Mouse (Mus musculus): Measurements from ENCODE around the gene Cbx5.
"Not testable (repeated sequence)": the region's sequence is repeated elsewhere in the genome, so short reads cannot be mapped to it uniquely, and the experiment has no call there.

Gene Cbx5

DNA sequence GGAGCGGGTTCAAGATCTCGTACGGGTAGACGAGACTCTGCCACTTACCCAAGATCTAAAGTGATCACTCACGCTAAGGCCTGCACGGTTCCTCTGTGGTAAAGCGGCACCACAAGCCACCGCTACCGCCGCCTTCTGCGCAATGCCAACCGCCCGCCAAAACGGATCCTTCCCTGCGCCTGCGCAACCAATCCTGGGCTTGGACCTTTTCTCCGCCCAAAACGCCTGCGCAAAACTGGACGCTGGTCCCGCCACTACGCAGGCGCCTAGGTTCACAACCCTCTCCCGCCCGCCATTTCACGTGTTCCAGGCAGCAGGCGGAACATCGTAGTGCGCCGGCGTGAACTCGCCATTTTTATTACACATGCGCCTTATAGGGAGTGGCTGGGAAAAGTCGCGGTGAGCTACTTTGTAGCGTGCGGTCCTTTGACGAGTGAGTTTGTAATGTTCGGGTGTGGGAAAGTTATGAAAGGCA, at the start of gene Cbx5:
TSS of gene Cbx5 (minus strand) at position 132 of the 475 bp plus-strand sequence.
- peak; percentile 98 for DNase-seq

GRCm38 (mm10) chr15:103285778-103286417, 46.3 kb upstream of the Cbx5 start:
- no peak for DNase-seq

DNA sequence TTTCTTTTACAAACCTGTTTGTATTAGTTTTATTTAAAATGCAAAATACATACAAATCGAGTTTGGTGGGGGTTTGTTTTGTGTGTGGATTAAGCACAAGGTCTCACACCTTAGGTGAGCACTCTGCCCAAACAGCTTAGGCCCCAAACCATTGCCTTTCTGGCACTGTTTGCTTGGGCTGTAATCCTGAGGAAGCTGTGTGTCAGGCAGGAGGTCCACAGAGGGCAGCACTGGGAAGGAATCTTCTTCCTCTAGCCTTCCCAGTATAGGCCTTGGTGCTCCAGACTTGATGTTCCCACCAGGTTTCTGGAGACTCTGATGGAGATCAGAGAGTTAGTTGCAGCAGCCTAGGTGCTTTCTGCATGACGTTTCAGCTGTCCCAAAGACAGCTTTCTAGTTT, 45.0 kb upstream of the Cbx5 start:
- no peak for DNase-seq

DNA sequence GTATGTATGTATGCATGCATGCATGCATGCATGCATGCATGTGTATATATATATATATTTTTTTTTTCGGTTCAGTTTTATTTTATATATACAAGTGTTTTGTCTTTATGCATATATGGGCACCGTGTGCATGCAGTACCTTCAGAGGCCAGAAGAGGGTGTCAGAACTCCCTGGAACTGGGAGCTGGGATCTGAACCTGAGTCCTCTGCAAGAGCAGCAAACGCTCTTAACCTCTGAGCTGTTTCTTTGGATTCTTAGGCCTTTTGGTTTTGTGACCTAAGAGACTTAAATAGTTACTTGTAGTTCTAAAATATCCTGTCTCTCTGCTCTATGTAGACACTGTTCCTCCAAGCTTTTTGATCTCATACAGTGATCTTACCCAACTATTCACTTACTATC, 44.5 kb upstream of the Cbx5 start:
- peak; percentile 33 for DNase-seq

GRCm38 (mm10) chr15:103281465-103282205, 42.0 kb upstream of the Cbx5 start:
- DNase-seq = no peak

DNA sequence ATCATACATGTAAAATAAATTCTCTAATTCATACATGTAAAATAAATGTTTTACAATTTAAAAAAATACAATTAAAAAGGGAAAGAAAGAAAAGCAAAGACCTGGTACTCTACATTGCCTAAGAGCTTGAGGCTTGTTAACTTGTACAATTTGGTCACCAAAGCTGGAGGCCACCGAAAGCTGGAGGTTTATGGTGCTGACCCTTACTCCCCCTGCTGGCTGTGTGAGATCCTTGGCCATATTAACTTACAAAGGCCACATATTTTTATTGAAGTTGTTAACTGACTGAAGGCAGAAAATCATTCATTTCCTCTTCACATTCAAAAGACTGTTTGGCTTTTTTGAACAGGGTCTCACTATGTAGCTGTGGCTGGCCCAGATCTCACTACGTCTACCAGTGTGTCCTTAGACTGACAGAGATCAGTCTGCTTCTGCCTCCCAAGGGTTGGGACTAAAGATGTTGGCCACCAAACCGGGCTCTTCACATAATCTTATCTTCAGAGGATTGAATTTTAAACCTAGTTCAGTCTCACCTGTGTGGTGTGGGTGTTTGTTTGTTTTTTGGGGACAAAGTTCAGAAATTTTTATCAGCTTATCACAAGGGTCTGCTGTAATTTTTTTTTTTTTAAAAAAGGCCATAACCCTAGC, 41.3 kb upstream of the Cbx5 start:
- no peak for DNase-seq

GRCm38 (mm10) chr15:103279750-103280149, 40.1 kb upstream of the Cbx5 start:
- no peak for DNase-seq

DNA sequence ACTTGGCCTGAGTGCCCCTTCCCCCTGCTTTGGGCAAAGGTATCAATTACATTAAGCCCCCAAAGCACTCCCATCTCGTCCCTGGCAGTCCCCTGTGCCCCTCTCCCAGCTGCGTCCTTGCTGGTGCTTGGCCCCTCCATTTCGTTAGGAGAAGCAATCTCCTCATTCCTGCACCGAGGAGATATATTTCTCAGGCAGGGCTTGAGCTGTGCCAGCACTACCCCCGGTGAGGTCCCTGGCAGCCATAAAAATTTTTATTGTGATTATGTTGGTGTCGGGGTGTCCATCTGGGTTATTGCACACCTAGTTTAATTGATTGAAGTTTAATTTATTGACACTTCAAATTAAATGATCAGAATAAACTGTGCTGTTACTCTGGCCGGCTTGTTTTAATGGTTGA, 38.3 kb upstream of the Cbx5 start:
- no peak for DNase-seq

- not testable (repeated sequence) for DNase-seq
Measured at GRCm38 (mm10) chr15:103275943-103276342, 36.3 kb upstream of the Cbx5 start.

DNA sequence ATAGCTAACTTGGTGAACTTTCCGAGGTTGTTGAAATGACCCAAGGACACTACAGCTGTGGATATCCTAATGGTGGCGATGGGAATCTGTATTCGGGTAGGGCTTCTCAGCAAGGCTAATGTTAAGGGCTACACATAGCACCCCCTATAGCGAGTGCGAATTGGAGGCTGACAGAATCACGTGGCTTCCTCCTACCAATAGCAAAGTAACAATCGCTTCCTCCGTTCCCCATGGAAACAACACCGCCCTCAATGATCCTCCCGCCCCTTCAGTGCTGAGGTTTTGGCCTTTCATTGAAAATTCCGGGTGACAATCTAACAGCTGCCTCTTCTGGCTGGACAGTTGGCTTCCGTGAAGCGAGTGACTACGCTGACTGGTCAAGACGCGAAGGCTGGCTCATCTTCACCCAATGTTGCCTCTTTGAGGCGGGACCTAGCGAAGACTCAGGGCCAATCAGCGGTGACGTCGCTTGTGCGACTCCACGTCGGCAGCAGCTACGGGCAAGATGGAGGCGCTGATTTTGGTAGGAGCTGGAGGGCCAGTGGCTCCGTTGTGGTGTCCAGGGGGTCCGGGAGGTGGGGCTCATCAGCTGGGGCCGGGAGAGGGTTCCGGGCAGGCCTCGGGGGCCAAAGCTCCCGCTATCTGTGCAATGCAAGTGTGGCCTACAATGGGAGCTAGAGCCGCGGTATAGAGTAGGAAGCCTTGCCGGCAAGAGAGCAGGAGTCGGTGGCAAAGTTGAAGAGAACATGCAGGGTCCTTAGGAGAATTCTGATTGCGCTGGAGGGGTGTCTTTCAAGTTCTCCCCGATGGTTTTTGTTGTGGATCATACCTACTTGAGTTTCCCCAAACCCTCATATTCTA, 33.0 kb upstream of the Cbx5 start, which contains the start of gene Copz1:
TSS of gene Copz1 (plus strand) at position 296 of the 861 bp plus-strand sequence.
- peak; percentile 95 for DNase-seq

- DNase-seq = no peak
Measured at GRCm38 (mm10) chr15:103268903-103269302, 29.3 kb upstream of the Cbx5 start.

- DNase-seq = no peak
Measured at GRCm38 (mm10) chr15:103264794-103265193, 25.2 kb upstream of the Cbx5 start.

- no peak for DNase-seq
Measured at GRCm38 (mm10) chr15:103259989-103260388, 20.4 kb upstream of the Cbx5 start.

DNA sequence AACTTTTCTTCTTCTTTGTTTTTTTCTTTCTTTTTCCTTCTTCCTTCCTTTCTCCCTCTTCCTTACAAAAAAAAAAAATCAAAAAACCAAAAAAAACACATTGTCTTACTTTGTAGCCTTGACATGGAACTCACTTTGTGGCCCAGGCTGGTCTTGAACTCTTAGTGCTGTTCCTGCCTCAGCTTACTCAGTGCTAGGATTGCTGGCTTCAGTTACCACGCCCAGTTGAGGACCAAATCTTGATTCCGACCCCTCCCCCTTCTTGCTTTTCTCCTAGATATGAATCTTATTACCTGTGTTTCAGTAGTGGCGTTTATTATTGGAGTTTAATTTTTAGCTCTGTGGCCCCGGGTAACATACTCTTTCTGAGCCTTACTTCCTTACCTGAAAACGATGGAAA, 19.5 kb upstream of the Cbx5 start:
- DNase-seq = no peak

DNA sequence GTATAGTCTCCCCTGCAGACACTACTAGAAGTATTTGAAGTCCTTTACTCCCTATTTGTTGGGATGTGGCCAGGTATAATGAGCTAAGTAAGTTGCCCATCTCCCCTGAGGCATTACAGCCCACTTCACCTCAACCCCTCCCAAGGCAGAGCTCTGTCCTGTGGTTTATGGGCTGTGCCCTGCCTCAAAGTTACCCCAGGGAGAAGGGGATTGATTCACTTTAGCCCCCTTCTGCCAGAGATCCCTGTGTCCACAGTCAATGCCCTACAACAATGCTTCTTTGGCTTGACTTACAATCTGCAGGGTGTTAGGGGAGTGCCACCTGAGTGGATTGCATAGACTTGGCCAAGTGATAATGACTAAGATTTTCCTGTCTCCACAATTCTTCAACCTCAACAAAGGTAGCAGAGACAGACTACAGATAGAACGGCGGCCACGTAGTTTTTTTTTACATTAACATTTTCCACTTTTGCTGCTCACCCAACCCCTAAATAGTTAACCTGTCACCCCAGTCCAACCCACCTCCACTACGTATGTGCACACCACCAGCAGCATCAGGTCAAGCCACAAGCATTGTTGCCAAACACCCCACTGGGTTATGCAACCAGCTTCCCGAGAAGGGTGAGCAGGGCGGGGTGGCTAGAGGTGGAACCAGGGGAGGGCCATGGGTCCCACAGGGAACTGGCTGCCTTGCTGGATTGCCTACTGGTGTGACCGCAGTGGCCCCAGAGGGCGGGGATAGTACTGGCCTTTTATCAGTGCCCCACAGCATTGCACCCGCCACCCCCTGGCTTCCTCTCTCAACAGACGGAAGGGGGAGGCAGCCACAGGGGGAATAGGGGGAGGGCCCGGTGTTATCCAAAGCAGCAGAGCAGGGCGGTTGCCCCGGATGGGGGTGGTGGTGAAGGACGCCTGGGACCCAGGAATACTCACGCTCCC, 18.4 kb upstream of the Cbx5 start, which contains the start of gene Nfe2:
TSS of gene Nfe2 (minus strand) at position 614 of the 939 bp plus-strand sequence.
- DNase-seq = no peak

DNA sequence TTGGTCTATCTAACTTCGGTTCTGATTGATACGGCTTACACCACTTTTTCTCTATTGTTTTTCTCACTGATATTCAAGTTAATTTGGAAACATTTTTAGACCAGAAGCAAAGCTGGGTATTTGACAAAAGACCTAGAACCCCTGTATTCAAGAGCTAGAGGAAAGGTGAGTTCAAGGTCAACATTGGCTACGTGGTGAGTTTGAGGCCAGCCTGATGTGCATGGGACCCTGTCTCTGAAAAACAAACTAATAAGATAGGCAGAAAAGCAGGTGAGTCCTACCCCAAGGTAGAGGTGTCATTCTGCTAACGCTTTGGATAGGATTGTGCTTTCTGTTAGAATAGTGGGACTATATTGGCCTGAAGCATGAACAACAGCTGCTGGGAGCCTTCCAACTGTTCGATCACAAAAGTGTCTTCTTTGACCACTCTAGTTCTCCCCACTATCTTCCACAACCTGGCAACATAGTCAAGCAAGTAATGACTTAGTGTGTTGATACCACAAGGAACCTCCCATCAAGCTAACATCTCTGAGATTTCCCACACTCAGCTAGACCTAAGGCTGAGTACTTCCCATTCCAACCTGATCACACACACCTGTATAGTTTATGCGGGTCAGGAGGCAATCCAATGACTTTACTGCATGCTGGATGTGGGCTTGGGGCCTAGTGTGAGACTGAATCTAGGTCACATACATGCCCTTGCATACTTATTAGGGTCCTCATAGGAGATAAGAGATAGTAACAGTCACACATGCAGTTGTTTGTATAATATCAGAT, 16.8 kb upstream of the Cbx5 start:
- DNase-seq = no peak

- no peak for DNase-seq
Measured at GRCm38 (mm10) chr15:103255169-103255568, 15.6 kb upstream of the Cbx5 start.

DNA sequence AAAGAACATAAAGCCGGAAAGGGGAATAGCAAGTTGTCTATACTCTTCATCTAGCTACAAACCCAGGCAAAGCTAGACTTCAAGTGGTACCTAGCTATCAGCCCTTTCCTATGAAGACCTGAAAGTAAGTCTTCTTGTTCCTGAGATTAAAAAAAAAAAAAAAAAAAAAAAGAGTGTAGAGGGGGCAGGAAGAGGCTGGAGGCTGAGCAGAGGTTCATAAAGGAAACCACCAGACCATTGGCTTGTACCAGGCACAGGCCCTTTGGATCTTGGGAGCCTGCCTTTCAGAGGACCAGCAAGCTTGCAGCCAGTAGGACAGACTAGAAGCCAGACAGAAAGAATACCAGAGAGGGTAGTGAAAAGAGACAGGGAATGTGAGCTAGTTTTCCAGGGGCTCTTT, 13.7 kb upstream of the Cbx5 start:
- DNase-seq = no peak

DNA sequence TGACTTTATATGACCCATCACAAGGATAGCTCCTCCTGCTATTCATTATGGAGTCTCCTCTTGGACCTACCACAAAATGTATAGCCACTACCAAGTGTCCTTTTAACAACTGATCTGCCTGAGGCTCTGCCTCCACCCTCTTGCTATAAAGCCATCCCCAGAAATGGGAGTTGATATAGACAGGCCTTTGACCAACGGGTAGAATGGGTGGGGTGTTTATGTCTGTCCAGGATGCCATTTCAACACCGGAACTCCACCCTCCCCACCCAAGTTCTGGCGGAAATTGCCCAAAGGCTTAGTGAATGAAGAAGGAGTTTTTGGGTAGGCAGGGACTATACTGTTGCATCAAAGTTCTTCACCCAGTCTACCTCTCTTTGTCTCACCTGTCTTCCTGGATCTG, 13.0 kb upstream of the Cbx5 start:
- no peak for DNase-seq

GRCm38 (mm10) chr15:103251595-103251994, 12.0 kb upstream of the Cbx5 start:
- DNase-seq = no peak

All from cerebellum, adult 8-10 months (tissue).